Mouse (Mus musculus): ENCODE data around the gene Notch3. TPM values are rescaled to one million over a fixed set of nuclear protein-coding genes. Genes with fewer than 3 reads are reported as not detected.

Gene Notch3
- total RNA-seq, 4 experiments from 2014 or later = 8.6 to 12.2 (median 9.7) TPM

DNA sequence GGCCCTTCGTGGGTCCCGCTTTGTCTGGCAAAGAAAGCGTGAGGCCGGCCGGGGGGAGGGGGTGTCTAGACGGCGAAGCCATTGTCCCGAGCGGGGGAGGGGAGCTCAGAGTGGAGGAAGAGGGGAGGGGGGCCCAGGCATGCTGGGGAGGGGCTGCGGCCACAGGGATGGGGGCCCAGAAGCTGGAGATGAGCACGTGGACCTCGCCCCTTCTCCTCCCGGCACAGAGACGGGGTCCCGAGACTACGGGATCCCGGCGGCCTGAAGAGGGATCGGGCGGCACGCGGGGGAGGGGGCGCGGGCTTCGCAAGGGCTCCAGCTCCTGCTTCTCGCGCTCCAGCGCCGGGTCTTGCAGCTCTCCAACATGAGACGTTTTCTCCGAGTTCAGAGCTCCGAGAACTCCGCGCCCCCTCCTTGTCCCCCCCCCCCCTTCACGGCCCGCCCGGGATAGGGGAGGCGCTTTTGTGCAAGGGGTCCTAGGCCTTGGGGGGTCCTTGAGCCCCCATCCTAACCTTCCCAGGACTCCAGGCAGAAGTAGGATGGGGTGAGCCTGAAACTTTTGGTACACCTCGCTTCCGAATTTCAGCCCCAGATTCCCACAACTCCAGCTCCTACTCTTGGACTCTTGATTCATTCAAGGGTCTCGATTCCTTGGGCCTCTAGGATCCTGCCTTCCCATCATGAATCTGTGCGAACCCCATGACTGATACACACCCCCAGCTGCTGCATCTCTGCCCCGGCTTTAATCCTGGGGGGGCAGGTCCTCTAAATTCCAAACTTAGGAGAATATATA, 653 bp downstream of the Notch3 start:
- no peak for DNase-seq (ENCODE audit: low spot score in 2 of 2)

DNA sequence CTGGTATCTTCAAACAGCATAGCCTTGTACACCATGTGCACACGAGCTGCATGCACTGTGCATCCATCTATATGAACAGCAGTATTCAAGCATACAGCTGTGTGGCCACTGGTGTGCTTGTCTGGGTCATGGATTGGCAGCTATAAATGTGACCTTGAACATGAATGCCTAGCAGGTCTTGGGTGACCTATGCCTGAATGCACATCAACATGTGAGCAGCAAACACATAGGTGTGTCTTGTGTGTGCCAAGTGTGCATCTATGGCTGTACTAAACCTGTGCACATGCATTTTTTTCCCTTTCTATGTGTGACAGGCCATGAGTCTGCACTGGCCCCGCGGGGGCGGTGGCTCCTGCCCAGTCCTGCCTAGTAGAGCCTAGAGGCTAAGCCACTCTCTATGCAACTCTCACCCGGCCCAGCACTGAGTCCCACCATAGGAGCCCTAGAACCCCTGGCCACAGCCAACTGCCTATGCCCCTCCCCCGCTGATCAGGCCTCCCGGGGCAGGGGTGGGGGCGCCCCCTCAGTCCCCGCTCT, 1.3 kb downstream of the Notch3 start:
- no peak for DNase-seq (ENCODE audit: low spot score in 2 of 2)

DNA sequence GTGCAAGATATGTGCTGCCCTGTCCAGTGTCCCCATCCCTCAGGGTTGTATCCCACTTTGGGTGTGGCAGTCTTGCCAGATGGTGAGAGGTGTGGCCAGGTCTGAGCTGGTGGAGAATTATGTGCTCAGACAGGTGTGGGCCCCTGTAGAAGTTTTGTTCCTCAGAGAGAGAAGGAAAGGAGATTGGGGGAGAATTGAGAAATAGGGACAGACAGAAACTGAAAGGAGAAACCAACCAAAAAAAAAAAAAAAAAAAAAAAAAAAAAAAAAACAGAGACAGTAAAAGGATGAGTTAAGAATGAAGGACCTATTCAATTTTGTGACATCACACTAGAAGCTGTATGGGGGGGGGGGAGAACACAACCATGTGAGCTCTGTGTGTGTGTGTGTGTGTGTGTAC, 1.9 kb downstream of the Notch3 start:
- no peak for DNase-seq (ENCODE audit: low spot score in 2 of 2)

DNA sequence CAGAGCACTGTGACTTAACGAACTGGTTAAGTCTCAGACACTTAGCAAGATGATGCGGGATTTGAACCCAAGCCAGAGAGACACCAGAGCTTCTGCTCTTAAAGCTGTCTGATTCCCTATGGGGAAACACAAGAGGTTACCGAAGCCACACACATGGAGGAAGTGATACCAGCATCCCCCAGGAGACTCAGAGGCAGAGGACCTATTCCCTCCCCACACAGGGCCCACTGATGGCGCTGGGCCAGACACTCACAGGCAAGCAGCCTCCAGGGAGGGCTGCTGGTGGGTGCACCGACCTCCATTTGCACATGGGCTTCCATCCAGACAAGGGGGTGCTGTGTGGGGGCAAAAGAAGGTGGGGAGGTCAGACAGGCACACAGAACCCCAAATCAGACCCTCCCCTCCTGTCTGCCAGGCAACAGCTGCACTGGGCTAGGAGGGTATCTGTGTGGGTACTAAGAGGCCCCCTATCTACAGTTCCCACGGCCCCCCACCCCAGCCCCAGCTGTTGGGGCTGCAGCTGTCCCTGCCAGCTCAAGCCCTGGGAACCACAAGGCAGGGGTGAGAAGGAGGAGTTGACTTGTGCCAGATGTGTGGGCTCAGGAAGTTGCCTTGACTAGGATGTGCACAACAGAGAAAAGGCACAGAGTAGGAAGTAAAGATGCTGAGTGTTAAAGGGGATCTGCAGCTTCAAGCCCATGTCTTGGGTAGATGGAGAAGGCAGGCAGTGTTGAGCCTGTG, 2.6 kb downstream of the Notch3 start:
- DNase-seq (ENCODE audit: low spot score in 2 of 2) = no peak

DNA sequence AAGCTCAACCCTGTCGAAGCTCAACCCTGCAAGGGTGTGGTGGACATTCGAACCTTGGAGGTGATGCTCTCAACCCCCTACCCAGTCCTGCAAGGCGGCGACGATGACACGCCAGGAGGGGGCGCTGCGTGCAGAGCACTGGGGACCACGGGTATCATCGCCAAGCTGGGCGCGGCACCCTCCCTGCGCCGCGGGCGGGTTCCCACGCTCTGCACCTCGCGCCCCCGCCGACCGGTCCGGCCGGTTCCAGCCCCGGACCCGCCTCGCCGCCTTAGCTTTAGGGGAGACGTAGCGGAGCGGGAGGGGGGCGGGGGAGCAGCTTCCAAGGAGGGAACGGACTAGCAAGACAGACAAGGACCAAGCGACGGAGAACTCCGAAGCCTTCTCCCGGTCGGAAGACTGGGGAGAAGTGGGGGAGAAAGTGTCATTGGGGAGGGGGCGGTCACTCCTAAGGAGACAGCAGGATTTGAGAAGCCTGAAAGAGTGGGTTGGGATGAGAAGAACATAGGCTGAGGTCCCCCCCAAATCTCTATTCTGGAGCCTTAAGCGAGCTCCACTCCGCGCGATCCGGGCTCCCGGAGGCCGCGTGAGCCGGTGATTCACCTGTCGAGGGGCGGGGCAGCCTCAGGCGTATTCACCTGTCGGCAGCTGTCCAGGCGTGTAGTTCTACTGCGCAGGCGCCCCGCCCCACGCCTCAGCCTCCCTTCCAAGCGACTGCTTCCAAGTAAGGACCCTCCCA, 4.4 kb downstream of the Notch3 start:
- DNase-seq (ENCODE audit: low spot score in 2 of 2) = peak in 1 of 2 experiments; percentile 54

DNA sequence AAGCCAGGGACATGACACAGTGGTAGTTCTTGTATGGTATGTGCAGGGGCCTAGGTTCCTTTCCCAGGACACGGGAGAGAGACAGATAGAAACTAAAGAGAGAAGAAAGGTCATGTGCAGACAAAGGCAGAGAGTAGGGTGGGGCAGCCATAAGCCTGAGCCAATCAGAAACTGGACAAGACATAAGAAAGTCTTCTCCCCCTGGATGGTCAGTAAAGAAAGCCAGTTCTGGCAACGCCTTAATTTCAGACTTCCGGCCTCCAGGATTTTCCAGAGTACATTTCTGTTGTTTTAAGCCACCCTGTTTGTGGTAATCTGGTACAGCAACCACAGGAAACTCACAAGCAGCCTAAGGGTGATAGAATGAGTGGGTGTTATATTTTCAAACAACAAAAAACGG, 5.8 kb downstream of the Notch3 start:
- DNase-seq (ENCODE audit: low spot score in 2 of 2) = no peak

DNA sequence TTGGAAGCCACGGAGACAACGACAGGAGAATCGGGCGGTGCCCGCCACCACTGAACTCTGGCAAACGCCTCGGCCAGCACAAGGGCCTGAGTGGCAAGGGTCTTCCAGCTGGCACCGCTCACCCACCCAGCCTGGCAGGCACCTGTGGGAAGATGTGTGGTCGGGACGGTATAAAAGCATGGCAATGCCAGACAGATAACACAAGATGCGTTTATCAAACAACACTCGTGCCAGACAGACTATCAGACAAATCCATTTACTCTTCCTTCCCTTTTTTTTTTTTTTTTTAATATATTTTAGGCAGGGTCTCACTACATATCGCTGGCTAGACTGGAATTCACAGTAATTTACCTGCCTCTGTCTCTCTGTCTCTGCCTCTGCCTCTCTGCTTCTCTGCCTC, 7.8 kb downstream of the Notch3 start:
- no peak for DNase-seq (ENCODE audit: low spot score in 2 of 2)

DNA sequence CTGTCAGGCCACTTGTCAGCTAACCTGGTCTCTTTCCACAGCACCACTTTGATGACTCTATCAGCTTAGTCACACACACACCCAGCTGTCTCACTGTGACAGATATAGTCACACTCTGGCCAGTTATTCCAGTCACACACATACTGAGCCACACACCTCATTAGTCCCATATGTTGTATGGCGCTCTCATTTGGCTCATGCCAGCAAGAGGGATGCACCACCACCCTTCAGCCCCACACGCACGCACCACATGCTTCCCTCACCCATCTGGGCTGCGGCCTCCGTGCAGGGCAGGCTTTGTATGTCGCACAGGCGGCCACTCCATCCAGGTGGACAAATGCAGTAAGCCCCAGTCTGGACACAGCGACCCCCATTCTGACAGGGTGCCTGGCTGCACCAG, 19.9 kb downstream of the Notch3 start:
- peak in 1 of 2 experiments; percentile 51 for DNase-seq (ENCODE audit: low spot score in 2 of 2)

DNA sequence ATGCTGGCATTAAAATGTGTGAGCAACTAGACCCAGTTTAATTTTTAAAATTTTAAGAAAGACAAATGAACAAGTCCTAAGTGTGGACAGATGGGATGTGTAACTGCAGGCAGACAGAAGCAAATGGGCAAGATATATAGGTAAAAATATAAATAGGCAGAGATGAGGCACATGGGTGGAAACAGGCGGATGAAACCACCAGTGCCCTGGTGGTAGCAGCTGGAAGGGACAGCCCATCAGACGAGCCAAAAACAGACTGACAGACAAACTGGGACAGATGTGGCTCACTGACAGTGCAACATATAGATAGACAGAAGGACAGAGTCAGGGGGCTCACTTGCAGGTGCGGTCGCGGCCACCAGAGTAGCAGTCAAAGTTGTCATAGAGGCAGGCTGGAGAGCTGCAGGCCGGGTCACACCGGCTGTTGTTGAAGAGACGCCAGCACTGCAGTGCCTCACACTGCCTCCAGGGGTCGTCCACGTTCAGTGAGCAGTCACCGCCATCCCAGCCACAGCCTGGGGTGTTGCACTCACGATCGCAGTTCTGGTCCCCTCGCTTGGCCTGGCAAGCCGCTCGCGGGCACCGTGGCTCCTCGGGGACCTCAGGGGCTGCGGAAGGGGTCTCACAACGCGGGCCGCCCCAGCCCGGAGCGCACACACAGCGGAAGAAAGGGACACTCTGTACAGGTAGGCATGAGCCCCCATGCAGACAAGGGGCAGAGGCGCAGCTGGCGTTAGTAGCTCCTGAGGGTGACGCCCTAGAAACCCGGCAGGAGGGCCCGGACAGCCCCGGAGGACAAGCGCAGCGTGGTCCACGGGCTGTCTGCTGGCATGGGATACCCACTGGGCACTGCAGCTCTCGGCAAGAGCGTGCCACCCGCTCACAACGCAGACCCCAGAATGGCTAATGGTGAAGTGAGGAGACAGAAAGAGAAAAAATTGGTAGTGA, 23.5 kb downstream of the Notch3 start:
- peak; percentile 57 to 60 for DNase-seq (ENCODE audit: low spot score in 2 of 2)

DNA sequence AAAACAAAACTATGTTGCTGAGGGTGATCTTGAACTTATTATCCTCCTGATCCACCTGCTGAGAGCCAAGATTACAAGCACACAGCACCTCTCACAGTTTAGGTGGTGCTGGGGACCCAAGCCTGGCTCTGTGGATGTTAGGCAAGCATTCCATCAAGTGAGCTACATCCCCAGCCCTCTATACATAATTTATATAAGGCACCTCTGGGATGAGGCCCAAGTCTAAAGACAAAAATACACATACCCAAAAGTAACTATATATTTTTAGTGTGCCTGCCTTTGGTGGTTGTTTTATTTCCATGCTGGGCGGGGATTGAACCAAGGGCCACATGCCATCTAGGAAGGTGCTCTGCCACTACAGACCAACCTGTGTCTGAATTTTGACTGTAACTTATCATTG, 24.4 kb downstream of the Notch3 start:
- DNase-seq (ENCODE audit: low spot score in 2 of 2) = no peak

DNA sequence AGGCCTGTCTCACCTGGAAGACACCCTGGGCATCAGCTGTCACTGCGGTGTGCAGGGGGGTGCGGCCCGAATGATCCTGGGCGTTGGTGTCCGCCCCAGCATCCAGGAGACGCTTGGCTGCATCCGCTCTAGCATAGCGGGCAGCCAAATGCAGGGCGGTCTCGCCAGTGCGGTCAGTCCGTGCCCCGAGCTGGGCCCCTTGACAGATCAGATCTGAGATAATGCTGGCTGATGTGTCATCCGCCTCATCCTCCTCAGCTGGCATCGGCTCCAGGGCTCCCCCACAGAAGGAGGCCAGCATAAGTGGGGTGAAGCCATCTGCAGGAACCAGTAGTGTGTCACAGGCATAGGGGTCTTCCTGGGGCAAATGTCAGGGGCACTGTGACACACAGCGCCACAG, 33.3 kb downstream of the Notch3 start:
- no peak for DNase-seq (ENCODE audit: low spot score in 2 of 2)

DNA sequence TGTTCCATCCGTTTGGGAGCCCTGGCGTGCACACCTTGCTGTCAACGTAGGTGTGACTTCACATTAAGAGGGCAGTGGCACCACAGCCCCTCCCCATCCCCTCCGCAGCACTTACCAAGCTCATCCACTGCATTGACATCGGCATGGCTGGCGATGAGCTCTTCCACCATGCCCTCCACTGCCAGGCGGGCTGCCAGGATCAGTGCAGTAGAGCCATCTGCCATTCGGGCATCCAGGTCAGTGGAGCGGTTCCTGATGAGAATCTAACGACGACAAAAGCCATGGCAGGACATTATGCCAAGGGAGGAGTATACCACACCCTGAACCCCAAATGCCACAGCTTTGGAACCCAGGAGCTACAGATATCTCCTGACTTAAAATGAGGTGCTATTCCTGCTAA, 34.6 kb downstream of the Notch3 start:
- no peak for DNase-seq (ENCODE audit: low spot score in 2 of 2)

DNA sequence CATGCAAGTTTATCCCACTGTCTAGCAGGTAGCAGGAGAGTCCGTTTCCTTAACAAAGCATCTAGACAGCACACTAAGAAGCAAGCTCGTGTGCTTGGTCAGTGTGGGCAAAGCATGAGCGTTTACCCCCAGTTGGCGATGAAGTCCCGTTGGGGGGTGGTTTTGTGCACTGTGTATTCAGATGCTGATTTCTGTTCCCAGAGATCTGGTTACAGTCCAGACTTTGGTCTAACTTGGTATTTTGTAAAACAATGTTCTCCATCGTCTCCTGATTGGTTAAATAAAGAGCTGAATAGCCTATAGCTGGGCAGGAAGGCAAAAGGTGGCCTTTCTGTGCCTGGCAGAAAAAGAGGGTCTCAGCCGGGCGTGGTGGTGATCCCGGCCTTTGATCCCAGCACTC, 36.1 kb downstream of the Notch3 start:
- no peak for DNase-seq (ENCODE audit: low spot score in 2 of 2)

DNA sequence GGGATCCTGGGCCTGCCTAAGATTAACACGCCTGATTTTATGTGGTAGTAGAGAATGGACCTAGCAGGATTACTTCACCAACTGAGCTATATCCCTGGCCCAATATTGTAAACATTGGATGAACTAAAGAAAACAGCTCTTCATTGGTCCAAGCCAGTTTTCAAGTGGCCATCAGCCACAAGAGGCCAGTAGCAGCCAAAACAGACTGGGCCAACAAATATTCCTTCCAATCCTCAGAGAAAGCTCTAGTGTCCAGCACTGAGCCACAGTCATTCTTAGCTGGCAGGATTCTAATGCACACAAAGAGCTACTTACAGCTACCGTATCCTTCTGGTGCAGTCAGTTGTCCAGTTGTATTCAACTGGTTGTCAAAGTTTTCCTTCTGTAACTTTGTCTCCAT, 39.5 kb downstream of the Notch3 start:
- no peak for DNase-seq (ENCODE audit: low spot score in 2 of 2)

DNA sequence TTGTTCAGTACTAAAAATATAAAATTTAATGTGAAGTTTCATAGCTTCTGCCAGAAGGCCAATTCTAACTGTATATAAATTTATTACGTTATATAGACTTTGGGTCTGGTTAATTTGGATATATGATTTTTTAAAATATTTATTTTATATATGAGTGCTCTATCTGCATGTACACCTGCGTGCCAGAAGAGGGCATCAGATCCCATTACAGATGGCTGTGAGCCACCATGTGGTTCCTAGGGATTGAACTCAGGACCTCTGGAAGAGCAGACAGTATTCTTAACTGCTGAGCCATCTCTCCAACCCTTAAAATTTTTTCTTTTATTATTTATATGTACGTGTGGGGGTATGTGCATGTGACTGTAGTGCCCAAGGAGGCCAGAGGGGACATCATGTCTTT, 41.2 kb downstream of the Notch3 start:
- DNase-seq (ENCODE audit: low spot score in 2 of 2) = no peak

DNA sequence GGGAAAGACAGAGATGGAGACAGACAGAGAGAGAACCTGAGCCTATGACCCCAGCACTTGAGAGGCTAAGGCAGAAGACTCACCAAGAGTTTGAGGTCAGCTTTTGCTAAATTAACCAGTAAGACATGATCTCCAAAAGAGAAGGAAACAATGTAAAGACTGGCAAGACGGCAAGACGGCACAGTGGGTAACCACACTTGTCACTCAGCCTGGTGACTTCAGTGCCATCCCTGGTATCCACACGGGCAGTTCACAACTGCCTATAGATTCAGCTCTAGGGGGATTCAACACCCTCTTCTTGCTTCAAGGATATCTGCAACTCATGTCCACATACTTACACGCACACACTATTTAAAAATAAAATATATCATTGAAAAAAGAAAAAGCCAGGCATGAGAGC, 43.1 kb downstream of the Notch3 start:
- no peak for DNase-seq (ENCODE audit: low spot score in 2 of 2)

DNA sequence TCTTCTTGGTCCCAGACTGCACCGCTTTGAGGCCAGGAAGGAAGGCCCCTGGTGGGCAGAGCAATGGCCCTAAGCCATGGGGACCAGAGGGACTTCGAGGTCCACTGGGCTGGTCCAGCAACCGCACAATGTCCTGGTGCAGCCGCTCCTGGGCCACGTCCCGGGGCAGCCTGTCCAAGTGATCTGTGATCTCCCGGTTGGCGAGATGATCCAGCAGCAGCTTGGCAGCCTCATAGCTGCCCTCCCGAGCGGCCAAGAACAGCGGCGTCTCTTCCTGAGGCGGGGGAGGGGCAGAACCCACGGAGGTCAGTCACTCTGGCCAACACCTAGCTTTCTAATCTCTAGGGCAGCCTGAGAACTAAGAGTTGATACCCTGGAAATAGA, 44.1 kb downstream of the Notch3 start:
- DNase-seq (ENCODE audit: low spot score in 2 of 2) = no peak

DNA sequence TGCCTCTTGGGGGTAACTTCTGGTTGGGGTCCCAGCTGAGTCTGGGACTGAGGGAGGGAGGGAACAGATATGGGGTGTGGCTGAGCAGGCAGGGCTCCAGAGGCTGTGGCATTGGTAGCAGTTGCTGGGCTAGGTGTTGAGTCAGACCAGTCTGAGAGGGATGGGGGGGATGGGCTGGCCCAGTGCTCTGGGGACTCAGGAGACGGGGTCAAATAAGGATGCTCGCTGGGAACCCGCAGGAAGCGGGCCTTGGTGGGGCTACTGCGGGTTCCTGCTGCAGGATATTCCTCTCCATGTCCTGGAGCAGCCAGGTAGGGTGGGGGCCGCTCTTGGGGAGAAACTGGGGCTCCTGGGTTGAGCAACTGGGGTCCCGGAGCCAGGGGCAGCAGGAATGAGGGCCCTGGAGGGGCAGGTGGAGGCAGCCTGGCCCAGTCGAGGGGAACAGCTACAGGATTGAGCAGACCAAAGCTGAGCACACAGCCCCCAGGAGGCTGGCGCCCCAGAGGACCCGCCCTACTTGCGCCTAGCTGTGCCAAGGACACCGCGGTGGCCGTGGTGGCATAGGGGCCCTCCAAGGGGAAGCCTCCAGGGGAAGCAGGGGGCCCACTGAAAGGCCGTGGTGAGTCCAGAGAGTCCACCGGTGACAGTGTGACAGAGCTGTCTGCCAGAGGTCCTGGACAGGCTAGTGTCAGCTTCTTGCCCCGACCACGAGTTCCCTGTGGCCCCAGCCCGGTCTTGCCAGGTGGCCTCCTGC, 44.6 kb downstream of the Notch3 start:
- no peak for DNase-seq (ENCODE audit: low spot score in 2 of 2)

DNA sequence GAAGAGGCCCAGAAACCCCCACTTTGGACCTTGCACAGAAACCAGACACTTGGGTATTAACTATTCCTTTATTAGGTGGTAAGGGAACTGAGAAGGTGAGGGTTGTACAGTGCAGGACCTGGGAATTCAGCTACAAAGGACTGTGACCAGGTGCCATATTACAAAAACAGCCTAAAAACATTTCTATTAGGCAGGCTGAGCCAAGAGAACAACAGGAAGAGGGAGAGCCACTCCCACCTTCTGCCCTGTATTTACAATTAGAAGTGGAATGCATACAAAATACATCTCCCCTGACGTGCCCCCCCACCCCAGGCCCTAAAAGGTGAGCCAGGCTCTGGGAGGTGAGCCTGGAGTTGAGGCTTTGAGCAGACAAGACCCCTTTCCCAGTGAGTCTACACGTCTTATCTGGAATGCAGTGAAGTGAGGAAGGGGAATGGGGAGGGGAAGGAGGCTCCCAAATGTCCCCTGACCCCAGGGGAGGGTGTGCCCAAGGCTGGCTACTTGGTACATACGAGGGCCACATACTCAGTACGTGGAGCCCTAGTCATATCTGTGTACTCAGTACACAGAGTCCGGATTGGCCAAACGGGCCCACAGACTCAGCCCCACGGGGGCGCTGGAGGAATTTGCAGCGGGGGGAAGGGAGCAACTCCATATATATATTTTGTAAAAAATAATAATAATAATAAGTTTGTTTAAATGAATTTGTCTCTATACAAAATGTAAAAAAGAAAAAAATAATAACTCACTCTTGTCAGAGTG, 45.7 kb downstream of the Notch3 start:
- DNase-seq (ENCODE audit: low spot score in 2 of 2) = no peak

Measured in left cerebral cortex, adult 8-10 months (tissue).